ENCODE assay signal across 9 mouse cellular contexts in the genomic region with DNA sequence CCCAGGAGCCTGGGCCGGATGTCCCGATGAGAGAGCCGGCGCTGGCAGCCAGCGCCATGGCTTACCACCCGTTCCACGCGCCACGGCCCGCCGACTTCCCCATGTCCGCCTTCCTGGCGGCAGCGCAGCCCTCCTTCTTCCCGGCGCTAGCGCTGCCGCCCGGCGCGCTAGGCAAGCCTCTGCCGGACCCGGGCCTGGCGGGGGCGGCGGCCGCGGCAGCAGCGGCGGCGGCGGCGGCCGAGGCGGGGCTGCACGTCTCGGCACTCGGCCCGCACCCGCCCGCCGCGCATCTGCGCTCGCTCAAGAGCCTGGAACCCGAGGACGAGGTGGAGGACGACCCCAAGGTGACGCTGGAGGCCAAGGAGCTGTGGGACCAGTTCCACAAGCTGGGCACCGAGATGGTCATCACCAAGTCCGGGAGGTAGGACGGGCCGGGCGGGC. TPM values are rescaled to one million over a fixed set of nuclear protein-coding genes. Genes with fewer than 3 reads are reported as not detected.
DNase-seq lines count a peak whose midpoint lies in the region; ATAC-seq lines count a peak whose summit lies in the region.
"Had no signal": no experiment of that assay in that cellular context is flagged by ENCODE, and none has a peak within 500 bp of the region (broad histone marks: within the 10 kb centered on the region; RNA-seq: fewer than 3 reads in every experiment).

No protein-coding gene starts in this region.

- no peaks in the 10 kb centered on the region for H3K36me3 ChIP-seq in heart, embryonic 11.5 days (ENCODE audit: control insufficient read depth, insufficient read depth, low read length)
- no peaks in the 10 kb centered on the region for H3K36me3 ChIP-seq in hindbrain, embryonic 15.5 days
- H3K36me3 ChIP-seq: G1E had no signal

- peak overlapping the region; percentile 79 for H3K27ac ChIP-seq in heart, embryonic 11.5 days (ENCODE audit: low read depth, low read length)
- H3K27ac ChIP-seq in hindbrain, embryonic 15.5 days (replicated peaks) = 0 out of 2 replicates have a peak overlapping the region, but pooled peaks have one; percentile 11

- WGBS in heart, embryonic 11.5 days (ENCODE audit: insufficient replicate concordance) = 0% methylated on average over 36 of the region's 54 CpGs
- WGBS in hindbrain, embryonic 15.5 days = under 1% methylated on average over 45 of the region's 54 CpGs

- H3K9ac ChIP-seq in heart, embryonic 11.5 days (ENCODE audit: low read depth, low read length) = peak overlapping the region; percentile 65
- peak overlapping the region; percentile 21; the same call in 1 of the 2 replicates for H3K9ac ChIP-seq in hindbrain, embryonic 15.5 days

- H3K9me3 ChIP-seq in heart, embryonic 11.5 days (replicated peaks; ENCODE audit: control insufficient read depth, low read length) = no peaks in the 10 kb centered on the region
- no peaks in the 10 kb centered on the region for H3K9me3 ChIP-seq in hindbrain, embryonic 15.5 days

- H3K4me1 ChIP-seq in heart, embryonic 11.5 days (ENCODE audit: control insufficient read depth, insufficient read depth, low read length) = peaks cover 40% of the 10 kb centered on the region
- H3K4me1 ChIP-seq in hindbrain, embryonic 15.5 days (replicated peaks) = peaks cover 34% of the 10 kb centered on the region

- peaks cover 89% of the 10 kb centered on the region for H3K27me3 ChIP-seq in heart, embryonic 11.5 days (ENCODE audit: control insufficient read depth, insufficient read depth, low read length)
- H3K27me3 ChIP-seq in hindbrain, embryonic 15.5 days = peaks cover 61% of the 10 kb centered on the region

- peak overlapping the region; percentile 69 for H3K4me3 ChIP-seq in heart, embryonic 11.5 days (ENCODE audit: low read depth, low read length)
- H3K4me3 ChIP-seq in hindbrain, embryonic 15.5 days = peak overlapping the region; percentile 32

- intact Hi-C loops in heart, postnatal 10 days (cut with DNase I) = loop anchor here (2.0 kb wide), 1 partner anchor 314 kb away; no protein-coding TSS in a partner anchor

- DNase-seq in heart, postnatal 10 days = no peak
- peak; percentile 60 for DNase-seq in embryo, embryonic 10 days (ENCODE audit: low spot score)
- DNase-seq in lung, postnatal 10 days = peak; percentile 64
- DNase-seq in natural killer cell, adult 2 months (ENCODE audit: low spot score in 2 of 2) = no peak
- DNase-seq in thymus, postnatal 25 days = no peak

- no peak for ATAC-seq in heart, embryonic 11.5 days (replicated peaks; ENCODE audit: insufficient number of reproducible peaks, low FRiP score, low TSS enrichment)
- ATAC-seq in hindbrain, embryonic 15.5 days (ENCODE audit: low FRiP score, low read depth) = no peak
- no peak for ATAC-seq in inflammation-experienced regulatory T-cells, adult 6 months

- H3K4me2 ChIP-seq in heart, embryonic 11.5 days = peak overlapping the region; percentile 93
- peak overlapping the region; percentile 63 for H3K4me2 ChIP-seq in hindbrain, embryonic 15.5 days

RNA-seq across cellular contexts. Expression of a gene that starts 0.8 kb away (rescaled TPM):
- 3.6 and 4.4 TPM in 2 replicates for polyA plus RNA-seq in heart, embryonic 11.5 days (2014; fragmentation: Nextera tagmentation; extraction: Ambion mirVana)
- total RNA-seq in heart, postnatal 10 days (2021) = 10 to 100 TPM; 17.3 to 18.4 TPM
- 1.5 and 1.9 TPM in 2 replicates for polyA plus RNA-seq in hindbrain, embryonic 15.5 days (2015; fragmentation: Nextera tagmentation; extraction: Ambion mirVana)
- polyA plus RNA-seq in inflammation-experienced regulatory T-cells, adult 6 months (2017; shearing (Covaris generic)) = not detected

RNA-seq across cellular contexts. Expression of a gene that starts 17.0 kb away (rescaled TPM):
- polyA plus RNA-seq in heart, embryonic 11.5 days (2014; fragmentation: Nextera tagmentation; extraction: Ambion mirVana) = not detected in 2 replicates
- not detected for total RNA-seq in heart, postnatal 10 days (2021)
- not detected in 2 replicates for polyA plus RNA-seq in hindbrain, embryonic 15.5 days (2015; fragmentation: Nextera tagmentation; extraction: Ambion mirVana)
- not detected for polyA plus RNA-seq in inflammation-experienced regulatory T-cells, adult 6 months (2017; shearing (Covaris generic))
- total RNA-seq: G1E had no signal
- polyA plus RNA-seq: G1E had no signal

RNA-seq across cellular contexts. Expression of a gene that starts 53.1 kb away (rescaled TPM):
- 0.49 and 0.82 TPM in 2 replicates for polyA plus RNA-seq in heart, embryonic 11.5 days (2014; fragmentation: Nextera tagmentation; extraction: Ambion mirVana)
- under 1 TPM in 1 of 2 experiments, not detected in 1; 0.32 TPM for total RNA-seq in heart, postnatal 10 days (2021)
- polyA plus RNA-seq in hindbrain, embryonic 15.5 days (2015; fragmentation: Nextera tagmentation; extraction: Ambion mirVana) = 0.21 and 0.31 TPM in 2 replicates
- polyA plus RNA-seq in inflammation-experienced regulatory T-cells, adult 6 months (2017; shearing (Covaris generic)) = not detected
- total RNA-seq: G1E had no signal
- polyA plus RNA-seq: G1E had no signal

Comparison
In these comparisons a context has a peak if more than half of its experiments do, and no peak if none do; other contexts are left out.
1. DNase-seq: peak in embryo, embryonic 10 days (single experiment) and lung, postnatal 10 days (single experiment); none in heart, postnatal 10 days (0 of 2), natural killer cell, adult 2 months (0 of 2) and thymus, postnatal 25 days (single experiment).